Mouse (Mus musculus) small intestine, adult 2 months (tissue): ENCODE data around the gene Egr2. TPM values are rescaled to one million over a fixed set of nuclear protein-coding genes. Genes with fewer than 3 reads are reported as not detected.

Experiments used
- H3K27ac ChIP-seq: fragments of 200-500 bp; 2 replicates; pipeline ENCODE4 v1.5.1; 2012; ENCODE audit warnings: low read depth, low read length, control low read depth, inconsistent platforms; ENCODE audit not compliant: insufficient read depth
- H3K27me3 ChIP-seq: fragments of 200-500 bp; 2 replicates; pipeline ENCODE4 v1.6.1; 2012; ENCODE audit warnings: mild to moderate bottlenecking, moderate library complexity, low read length, inconsistent platforms; ENCODE audit not compliant: control insufficient read depth, insufficient read depth
- H3K36me3 ChIP-seq: fragments of 200-500 bp; 2 replicates; pipeline ENCODE4 v1.6.1; 2012; ENCODE audit warnings: mild to moderate bottlenecking, low read length, control low read depth, inconsistent platforms; ENCODE audit not compliant: control insufficient read depth, insufficient read depth
- H3K4me1 ChIP-seq: fragments of 200-500 bp; 2 replicates; pipeline ENCODE4 v1.6.1; 2012; ENCODE audit warnings: low read length, inconsistent platforms, mixed read lengths; ENCODE audit not compliant: control insufficient read depth, insufficient read depth, insufficient read length
- H3K4me3 ChIP-seq: fragments of 200-500 bp; 2 replicates; pipeline ENCODE4 v1.5.1; 2012; ENCODE audit warnings: low read depth, mild to moderate bottlenecking, control low read depth, inconsistent platforms, low read length, moderate library complexity
- CTCF ChIP-seq: fragments of 200-500 bp; IDR thresholded peaks from 2 replicates; pipeline ENCODE4 v1.5.1; 2012; ENCODE audit warnings: low read depth, mild to moderate bottlenecking, control low read depth, inconsistent platforms, low read length, moderate library complexity, mixed read lengths; ENCODE audit not compliant: insufficient replicate concordance, insufficient read length; ENCODE audit errors: extremely low read depth
- POLR2A ChIP-seq: fragments of 200-500 bp; IDR thresholded peaks from 2 replicates; pipeline ENCODE4 v1.6.1; 2012; ENCODE audit warnings: low read depth, mild to moderate bottlenecking, control low read depth, inconsistent platforms, low read length, moderate library complexity
- WGBS: fragments of 180-500 bp; shearing (Covaris S2); methylation state at CpG from one replicate; pipeline ENCODE4 v1.1.7; 2018; 5-methylcytosine and 5-hydroxymethylcytosine counted together
- polyA plus RNA-seq: library from polyadenylated mRNA; depleted of rRNA; stranded (reverse); fragments of >200 nt; gene quantifications from 2 replicates; pipeline ENCODE4 v1.2.3, GENCODE M21; 2012; rRNA removed

Egr2 gene
- polyA plus RNA-seq: 1.7 and 3.7 TPM in 2 replicates

GRCm38 (mm10) chr10:67535256-67535655 is at the start of gene Egr2:
Gene Egr2 (plus strand): TSS chr10:67535475.
- Histone ChIP-seq H3K27ac (no peak within 1 kb of the TSS), H3K4me3 (peak within 1 kb of the TSS; percentile 63), H3K27me3 (peaks cover 43% of the 10 kb centered on the region), H3K36me3 (no peaks in the 10 kb centered on the region), H3K4me1 (peaks cover 8% of the 10 kb centered on the region)
- WGBS: 1% methylated on average over 37 of the region's 37 CpGs
- TF ChIP-seq POLR2A: no peak
- no peak for TF ChIP-seq CTCF

DNA sequence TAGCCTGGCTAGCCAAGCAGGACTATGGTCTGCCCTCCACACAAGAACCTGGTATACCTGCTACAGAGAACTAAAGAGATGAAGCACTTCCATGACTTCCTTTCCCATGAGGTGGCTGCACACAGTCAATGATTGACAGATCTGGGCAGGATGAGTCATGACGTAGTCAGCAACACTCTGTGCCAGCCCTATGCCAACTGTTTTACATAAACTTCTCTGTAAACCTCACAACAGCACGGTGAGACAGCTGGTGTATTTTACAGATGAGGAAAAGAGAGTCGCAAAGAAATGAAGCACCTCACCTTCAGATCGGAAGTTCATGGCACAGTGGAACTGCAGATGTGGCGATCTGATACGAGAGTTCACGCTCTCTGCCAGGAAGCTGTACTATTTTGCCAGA is 47.8 kb upstream of the Egr2 start:
- Histone ChIP-seq H3K27me3 (no peaks in the 10 kb centered on the region), H3K36me3 (no peaks in the 10 kb centered on the region), H3K27ac (no peak overlapping the region), H3K4me1 (no peaks in the 10 kb centered on the region), H3K4me3 (no peak overlapping the region)
- TF ChIP-seq CTCF: no peak
- TF ChIP-seq POLR2A: no peak
- WGBS: 76% methylated on average over 7 of the region's 7 CpGs

DNA sequence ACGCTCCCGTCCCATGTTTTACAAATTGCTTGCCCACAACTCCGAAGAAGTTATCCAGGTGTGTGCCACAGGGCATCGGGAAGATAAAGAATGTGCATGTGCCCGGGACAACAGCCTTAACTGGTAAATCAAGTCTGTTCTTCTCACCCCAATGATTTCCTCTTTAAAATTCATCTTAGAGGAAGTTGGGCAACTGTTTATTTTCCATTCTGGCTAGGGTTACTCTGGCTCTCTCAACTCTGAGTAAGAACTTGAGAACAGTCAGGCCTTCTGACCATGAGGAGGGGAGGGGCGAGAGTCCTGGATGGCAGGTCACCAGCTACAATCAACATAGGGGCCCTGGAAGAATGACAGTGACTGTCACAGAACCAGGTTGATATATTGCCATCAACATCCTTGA is 45.4 kb upstream of the Egr2 start:
- H3K27ac ChIP-seq: no peak overlapping the region
- no peaks in the 10 kb centered on the region for H3K27me3 ChIP-seq
- no peaks in the 10 kb centered on the region for H3K36me3 ChIP-seq
- H3K4me1 ChIP-seq: no peaks in the 10 kb centered on the region
- 81% methylated on average over 6 of the region's 6 CpGs for WGBS
- TF ChIP-seq POLR2A (no peak), CTCF (no peak)
- no peak overlapping the region for H3K4me3 ChIP-seq

- no peak for TF ChIP-seq POLR2A
- no peak for TF ChIP-seq CTCF
- no peaks in the 10 kb centered on the region for H3K27me3 ChIP-seq
- H3K4me3 ChIP-seq: no peak overlapping the region
- 50% methylated on average over 5 of the region's 5 CpGs for WGBS
- H3K36me3 ChIP-seq: no peaks in the 10 kb centered on the region
- H3K27ac ChIP-seq: no peak overlapping the region
- H3K4me1 ChIP-seq: no peaks in the 10 kb centered on the region
Measured at GRCm38 (mm10) chr10:67490632-67491031, 44.6 kb upstream of the Egr2 start.

GRCm38 (mm10) chr10:67492161-67492571 is 43.1 kb upstream of the Egr2 start:
- Histone ChIP-seq H3K4me3 (no peak overlapping the region), H3K27ac (no peak overlapping the region), H3K4me1 (no peaks in the 10 kb centered on the region), H3K27me3 (no peaks in the 10 kb centered on the region), H3K36me3 (no peaks in the 10 kb centered on the region)
- 78% methylated on average over 11 of the region's 11 CpGs for WGBS
- TF ChIP-seq POLR2A (no peak), CTCF (no peak)

DNA sequence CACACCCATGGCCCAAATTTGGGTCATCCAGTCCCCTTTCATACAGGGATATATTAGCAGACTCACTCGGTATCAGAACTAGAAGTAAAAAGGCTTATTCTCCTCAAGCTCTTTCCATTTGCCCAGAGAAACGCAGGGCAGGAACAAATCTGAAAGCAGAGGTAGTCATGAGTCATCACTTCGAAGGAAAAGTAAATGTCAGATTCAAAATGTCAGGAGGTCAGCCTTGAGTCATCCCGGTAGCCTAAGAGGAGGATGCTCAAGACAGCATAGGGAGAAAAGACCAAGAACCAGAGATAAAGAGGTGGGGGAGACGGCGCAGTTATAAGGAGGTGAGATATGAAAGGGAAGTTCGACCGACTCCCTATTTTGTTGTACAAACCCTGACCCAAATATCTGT is 41.7 kb upstream of the Egr2 start:
- Histone ChIP-seq H3K36me3 (no peaks in the 10 kb centered on the region), H3K4me1 (no peaks in the 10 kb centered on the region), H3K27ac (no peak overlapping the region), H3K4me3 (no peak overlapping the region), H3K27me3 (no peaks in the 10 kb centered on the region)
- 76% methylated on average over 8 of the region's 8 CpGs for WGBS
- TF ChIP-seq POLR2A (no peak), CTCF (no peak)

DNA sequence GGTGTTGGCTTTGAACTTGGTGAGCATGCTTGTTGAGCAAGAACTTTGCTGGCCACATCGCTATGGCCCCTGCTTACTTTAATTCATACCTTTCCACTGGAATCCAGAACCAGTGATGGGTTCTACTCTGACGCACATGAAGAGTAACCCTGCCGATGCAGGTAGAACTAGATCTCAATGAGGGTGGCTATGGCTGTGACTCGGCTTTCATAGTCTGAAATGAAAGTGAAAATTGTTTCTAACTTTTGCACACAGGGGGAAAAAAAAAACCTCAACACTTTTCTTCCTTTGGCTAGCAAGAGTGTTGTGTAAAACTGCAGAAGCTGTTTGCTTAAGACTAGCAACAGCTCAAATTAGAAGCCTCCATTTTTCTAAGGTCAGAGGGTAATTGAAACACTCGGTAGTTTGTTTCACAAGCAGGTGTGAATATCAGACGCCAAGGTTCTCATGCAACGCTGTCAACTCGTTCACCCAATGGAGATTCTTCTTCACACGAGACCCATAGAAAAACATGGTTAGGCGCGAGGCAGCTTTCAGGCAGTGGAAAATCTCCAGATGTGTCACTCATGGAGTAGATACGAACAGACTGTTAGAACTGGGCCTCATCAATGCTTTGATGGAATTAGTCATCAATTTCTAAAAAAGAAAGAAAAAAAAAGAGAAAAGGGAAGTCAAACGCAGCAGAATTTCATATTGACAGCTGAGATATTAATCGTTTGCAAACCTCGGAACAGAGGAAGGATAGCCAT is 38.0 kb upstream of the Egr2 start:
- Histone ChIP-seq H3K27me3 (no peaks in the 10 kb centered on the region), H3K4me3 (no peak overlapping the region), H3K36me3 (no peaks in the 10 kb centered on the region), H3K27ac (peak overlapping the region; percentile 37; the same call in 1 of the 2 replicates), H3K4me1 (no peaks in the 10 kb centered on the region)
- WGBS: 85% methylated on average over 15 of the region's 15 CpGs
- TF ChIP-seq CTCF: no peak
- no peak for TF ChIP-seq POLR2A
